Mouse (Mus musculus): ENCODE results near the gene Fat4.

Gene Fat4

DNA sequence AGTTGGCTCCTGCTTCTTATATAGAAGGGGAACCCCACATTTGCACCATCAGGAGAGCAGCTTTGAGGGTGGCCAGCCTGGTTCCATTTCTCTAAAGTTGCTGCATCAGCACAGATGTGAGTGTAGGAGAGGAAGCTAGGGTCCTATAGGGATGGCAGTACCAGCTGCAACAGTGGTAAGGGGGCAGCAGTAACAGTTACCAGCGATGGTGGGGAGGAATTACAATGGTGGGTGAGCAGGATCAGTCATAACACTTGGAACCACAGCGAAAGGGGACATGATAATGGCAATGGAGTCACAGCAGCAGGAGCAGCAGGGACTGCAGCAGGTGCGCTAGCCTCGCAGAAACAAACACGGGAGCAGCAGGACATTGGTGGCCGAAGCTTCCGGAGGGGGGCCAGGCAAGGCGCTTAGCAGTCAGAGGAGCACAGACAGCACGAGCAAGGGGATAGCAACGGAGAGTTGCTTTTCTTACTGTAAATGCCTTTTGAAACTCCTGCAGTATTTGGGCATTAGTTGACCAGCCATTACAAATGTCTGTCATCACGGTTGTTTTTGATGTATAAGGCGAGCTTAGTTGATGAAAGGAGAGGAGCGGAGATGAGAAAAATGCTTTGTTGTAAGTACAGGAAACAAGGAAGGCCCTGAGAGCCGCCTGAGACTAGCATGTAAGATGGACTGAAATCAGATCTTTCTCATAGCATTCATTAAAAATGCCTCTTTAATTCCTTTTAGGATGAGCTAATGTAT lies 21.1 kb downstream of the Fat4 start:
- no peak for DNase-seq

DNA sequence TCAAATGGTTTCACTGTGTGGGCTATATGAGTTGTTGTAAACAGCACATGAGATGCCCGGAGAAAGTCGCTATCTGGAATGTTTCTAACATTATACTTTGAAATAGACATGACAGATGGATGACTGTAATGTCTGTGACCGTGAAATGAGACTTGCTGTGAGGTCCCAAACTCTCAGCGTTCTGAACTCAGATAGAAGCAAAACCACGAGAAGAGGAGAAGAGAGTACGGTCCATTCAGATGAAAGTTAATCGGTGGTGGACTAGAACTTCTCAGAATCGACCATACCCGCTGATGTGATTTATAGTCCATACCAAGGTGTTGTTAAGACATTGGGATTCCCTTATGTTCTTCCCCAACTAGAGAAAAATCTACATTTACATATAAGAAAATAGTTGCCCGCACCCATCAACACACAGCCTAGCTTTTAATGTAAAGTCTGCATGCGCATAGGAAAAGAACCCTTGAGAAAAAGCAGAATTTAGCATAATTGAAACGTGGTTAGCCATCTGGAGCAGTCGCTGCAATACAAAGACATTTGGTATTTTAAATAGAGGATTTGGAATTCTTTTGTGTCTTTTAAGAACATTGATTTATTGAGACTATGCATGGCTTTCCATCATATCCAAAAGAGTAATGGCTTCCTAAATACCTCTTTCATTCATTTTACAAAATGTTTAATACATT lies 21.8 kb downstream of the Fat4 start:
- DNase-seq = no peak

DNA sequence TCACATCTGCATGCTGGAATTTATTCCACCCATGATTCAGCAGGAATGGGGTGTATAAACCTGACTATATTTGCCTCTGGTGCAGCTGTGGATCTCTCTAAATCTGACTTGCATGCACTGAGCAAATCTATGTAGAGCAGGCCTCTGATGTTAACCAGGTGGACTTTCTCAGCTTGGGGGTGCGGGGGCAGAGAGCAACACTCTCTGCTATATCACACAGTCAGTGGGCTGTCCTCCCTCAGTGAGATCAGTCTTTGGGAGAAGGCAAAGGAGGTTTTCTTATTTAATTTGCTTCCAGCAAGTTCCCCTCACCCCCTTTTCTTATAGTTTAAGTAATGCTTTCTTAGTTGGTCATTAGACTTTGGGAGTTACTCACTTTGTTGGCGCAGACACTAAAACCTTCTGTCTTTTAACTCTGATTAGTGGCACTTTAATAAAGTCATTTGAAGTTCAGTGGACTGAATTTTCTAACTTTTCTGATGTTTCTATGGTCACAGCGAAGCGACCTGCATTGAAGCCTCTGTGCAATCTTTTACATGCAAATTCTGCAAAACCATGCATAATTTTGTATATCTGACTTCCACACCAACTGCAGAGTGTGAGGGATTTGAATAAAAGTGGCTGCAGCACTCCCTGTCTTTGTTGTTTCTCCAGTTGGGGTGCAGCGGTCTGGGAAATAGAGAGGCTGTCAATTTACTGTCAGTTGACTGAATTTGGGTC lies 26.2 kb downstream of the Fat4 start:
- no peak for DNase-seq

DNA sequence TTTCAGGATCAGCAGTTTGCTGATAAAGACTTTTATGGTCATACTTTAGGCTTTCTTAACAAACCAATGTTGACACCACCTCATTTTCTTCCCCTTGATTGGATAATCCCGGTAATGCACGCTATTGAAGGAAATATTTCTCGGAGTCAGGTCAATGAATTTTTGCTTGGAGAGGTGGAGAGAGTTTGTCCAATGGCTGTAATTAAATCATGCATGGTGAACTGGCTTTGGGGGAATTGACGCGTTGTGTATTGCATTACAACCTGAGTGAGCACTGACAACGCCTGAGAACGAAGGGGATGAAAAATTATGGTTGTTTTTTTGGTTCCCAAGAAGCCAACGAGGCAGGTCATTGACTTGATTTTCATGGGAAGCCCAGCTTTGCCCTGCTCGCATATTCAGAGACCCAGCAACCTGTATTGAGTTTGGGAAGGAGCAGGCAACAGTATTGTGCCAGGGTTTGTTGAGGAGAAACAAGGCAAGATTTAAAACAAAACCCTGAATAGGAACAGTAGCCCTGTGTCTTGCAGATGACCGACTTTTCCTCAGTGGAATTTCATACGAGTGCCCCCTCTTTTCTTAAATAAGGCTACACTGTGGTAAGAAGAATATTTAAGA lies 26.9 kb downstream of the Fat4 start:
- no peak for DNase-seq

DNA sequence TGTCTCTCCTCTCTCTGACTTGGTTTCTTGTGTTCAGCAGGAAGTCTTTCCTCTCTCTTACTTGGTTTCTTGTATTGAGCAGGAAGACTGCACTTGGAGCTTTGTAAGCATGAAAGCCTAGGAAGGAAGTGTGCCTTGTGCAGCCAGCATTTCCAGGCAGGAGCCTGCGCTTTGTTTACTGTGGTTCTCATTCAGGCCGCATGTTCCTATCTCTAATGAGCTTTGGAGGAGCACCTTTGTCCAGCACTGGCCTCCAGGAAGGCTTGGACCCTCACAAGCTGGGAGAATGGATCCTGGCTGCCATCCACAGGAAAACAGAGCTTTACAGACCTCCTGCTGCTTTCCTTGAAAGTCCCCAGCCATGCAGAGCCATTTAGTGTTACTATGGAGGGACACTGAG lies 32.2 kb downstream of the Fat4 start:
- DNase-seq = no peak

DNA sequence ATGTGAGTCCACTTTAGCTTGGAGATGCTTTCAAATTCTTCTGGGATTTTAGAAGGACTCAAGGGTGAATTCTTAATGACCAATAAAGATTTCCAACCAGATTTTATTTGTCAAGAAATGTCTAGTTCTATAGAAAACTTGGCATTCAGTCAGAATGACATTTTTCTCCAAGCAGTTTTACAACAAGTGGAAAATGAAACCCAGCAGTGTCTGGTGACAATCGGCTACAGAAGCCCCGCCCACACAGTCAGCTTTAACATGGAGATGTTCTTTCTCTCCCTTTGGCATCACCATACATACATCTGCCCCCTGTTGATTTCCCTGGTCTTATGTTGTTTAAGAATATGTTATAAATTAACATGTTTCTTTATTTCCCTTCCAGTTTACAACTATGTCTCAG lies 34.3 kb downstream of the Fat4 start:
- no peak for DNase-seq

DNA sequence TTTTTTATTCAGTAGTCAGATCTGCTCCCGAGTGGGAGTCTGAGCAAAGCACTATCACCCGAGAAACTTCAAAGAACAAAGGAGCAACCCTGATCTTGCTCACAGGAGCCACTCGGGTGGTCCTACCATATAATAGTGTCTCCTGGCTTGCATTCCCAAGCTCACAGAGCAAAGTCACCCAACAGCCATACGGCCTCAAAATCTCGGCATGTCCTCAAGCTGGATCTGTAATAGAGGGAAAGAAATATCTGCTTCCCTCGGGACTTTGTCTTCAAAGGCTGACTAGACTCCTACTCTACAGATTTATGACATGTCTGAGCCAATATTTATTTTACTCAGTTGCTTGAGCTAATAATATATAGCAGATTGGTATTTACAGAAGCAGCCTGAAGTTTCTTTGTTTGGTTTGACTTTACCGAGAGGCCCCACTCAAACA lies 36.5 kb downstream of the Fat4 start:
- DNase-seq = no peak

DNA sequence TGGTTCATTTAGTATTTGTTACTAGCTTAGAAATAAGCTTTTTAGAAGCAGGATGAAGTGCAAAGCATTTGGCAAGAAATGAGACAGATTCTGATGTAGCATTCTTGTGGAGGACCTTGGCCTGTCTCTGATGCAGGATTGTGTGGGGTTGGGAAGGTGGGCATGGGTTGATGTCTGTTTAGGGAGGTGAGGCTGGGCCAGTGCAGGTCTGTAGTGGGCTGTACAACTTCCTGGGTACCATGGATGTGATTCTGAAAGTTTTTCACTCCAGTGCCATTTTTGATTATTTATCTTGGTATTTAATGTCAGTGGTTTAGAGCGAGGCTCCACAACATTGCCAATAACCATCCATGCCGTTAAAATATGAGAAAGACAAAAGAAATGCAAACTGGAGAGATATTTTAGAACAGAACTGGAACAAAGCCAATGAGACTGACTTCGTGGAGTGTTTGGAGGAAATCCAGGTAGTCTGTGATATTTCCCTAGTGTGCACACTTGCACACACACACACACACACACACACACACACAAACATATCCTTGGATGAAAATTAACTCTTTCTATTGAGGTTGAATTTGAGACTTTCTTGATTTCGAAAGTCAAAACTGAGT lies 41.4 kb downstream of the Fat4 start:
- no peak for DNase-seq

DNA sequence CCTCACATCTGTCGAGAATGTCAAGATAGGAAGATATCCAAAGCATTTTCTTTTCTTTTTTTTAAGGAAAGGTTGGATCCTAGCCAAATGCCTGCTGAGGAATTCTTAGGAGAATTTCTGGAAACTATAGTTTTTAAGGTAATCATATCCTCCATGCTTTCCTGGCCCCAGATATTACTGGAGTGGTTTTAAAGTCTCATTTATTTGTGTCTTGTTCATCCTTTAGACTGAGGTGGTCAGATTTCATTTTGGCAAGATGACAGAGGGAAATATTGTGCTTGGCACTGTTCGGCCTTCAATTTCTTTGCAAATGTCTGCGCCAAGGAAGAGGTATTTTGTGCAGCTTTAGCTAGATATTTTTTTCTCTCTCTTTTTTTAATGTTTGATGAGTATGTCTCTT lies 42.0 kb downstream of the Fat4 start:
- DNase-seq = no peak

DNA sequence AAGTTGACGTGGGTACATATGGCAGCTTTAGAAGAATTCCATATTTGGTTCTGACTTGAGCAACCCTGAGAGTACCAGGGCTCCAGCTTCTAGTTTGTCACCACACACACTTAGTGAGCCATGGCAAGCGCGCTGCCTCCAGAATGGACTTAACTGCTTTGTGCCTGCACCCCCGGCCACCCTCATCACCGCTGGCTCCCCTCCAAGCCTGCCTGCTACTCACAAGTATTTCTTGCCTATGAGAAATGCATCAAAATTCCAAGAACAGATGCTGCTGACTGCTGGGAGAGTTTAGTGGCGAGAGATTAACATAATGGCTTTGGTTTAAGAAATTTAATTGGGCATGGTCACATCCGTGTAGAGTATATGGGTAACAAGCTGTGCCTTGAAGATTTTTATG lies 48.0 kb downstream of the Fat4 start:
- DNase-seq = peak; percentile 35

DNA sequence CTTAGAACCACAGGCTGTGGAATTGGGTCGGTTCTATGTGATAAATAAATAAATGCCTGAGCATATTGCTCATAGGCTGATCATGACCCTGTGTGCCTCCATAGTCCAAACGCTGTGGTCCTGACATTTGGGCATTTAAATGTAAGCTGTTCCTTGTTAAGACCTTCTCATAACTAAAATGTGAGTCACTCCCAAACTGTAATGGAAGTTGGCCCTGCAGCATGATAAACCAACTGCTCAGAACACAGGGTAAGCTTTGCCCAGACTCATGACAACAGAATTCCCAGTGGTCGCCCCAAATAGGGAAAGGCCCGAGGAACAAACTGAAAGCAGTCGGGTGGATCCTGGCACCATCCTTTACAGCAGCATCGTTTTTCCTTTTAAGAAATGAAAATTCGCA lies 49.7 kb downstream of the Fat4 start:
- DNase-seq = peak; percentile 28

DNA sequence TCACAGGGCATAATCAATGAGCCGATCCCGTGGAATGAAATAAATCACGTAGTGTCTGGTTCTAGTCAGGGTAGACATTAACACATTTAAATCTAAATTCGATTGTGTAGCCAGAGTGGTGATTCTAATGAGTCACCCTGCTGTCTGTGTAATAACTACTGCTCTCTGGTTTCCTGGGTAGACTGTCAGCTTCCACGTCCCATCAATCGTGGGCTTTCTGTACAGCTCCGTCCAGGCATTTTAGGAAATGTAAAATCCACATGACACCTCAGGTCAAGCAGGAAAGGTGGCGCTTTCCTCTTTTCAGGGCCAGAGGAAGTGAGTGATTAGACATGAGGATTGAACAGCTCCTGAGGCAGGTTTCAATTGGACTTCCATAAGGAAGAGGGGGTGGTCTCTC lies 50.4 kb downstream of the Fat4 start:
- DNase-seq = peak; percentile 10

DNA sequence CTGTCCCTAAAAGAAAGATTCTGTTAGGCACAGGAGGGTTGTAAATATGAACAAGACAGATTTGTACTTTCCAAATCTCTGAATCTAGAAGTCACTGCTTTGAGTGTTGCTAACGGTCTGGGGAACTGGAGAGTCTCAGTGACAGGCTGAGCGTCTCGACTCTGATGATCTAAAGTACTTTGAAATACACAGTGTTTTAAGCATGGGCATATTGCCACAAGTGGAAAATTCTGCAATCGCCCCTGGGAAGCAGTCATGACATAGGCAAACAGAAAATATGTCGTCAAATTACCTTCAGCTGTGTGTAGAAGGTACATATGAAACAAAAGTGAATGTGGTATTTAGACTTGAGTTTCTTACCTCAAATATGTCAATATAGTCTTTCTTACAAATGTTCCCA lies 51.4 kb downstream of the Fat4 start:
- DNase-seq = peak; percentile 8

DNA sequence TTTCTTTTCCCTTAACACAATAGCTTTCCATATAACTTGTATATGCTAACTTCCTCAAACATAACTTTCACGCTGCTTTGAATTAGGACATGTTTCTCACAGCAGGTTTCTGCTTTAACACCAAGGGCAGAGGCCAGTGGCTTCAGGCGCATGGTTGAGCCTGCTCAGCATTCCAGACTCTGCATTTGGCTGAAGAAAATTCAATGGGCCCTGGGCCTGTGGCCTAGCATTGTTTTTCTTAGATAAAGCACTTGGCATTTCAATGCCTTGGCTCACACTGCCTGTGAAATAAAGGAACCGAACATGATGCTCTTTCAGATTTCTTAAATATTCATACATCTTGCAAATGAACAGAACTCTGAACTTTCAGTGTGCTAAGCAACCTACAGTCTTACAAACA lies 52.8 kb downstream of the Fat4 start:
- peak; percentile 13 for DNase-seq

DNA sequence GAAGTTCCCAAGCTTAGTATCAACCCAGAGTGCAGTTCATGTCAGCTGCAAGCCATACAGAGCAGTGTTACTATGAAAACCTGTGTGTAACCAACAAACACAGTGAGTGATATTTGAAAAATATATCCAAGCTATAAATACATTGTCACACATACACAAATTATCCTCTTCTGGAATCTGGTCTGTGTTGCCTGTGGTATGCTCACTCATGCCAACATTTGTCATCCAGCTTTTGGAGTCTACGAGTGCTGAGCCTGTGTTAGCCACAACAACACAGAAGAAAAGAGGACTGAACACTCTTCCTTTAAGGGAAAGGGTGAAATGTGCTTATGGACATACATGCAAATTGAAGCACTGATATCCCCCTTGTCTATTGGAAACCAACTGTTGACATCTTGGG lies 53.6 kb downstream of the Fat4 start:
- no peak for DNase-seq

DNA sequence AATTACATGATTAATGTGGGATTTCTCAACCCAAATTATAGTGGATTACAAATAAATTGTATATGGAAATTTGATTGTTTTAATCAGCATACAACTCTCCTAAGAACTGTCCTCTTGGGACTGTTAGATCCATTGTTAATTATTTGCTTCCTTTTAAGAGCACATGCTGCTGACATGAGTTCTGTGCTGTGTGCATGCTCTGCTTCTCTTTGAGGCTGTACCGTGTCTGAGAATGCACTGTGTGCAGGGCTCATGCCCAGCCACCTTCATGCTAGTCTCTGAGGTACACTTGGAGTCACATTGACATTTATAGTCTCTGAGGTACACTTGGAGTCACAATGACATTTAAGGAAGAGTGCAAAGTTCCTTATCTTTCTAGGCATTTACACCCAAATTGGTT lies 58.4 kb downstream of the Fat4 start:
- no peak for DNase-seq

DNA sequence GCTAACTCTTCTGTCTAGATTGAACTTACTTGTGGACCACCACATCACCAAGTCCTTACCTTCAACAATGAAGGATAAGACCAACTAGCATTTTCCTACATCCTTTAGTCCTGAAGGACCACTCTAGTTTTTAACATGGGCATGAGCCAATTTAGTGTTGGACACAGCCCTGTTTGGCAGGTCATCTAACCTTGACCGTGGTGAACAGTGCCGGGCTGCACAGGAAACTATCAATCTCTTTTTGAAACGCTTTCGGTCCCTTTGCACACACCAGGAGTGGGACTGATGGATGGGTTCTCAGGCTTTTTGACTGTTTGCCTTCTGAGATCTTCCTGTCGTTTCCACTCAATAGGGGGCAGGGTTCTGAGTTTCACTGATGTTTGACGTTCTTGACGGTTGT lies 61.0 kb downstream of the Fat4 start:
- DNase-seq = no peak

DNA sequence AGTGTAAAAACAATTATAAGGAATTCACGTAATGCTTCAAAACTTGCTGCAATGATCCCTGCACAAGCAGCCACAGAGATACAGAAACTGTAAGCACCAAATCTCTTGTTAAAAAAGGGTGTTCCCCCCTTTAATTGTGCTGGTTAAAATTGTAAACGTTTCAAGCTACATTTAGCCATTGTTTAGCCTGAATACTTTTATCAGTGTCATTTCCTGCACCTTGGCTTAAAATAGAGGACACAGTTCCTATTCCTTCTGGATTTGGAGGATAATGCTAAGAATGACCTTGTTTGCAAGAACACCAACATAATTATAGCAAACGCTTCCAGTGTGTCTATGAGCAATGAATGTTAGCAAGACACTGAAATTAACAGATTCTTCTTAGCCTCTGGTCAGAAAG lies 65.9 kb downstream of the Fat4 start:
- DNase-seq = no peak

DNA sequence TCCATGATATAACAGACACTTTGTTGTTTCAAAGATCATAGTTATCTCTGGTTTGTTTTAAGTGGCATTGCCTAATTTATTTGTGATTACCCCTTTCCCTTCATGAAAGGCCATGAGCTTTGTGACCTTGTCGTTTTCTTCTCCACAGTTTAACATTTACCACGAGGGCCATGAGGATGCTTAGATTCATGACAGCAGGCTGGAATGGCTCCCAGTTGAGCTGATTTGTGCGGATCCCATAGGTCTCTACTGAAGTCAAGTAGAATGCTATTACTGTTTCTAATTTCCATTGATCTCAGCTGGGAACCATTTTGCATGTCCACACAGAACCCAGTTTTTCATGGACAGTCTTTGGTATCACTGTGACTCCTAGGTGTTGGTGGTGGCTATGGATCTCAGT lies 67.5 kb downstream of the Fat4 start:
- DNase-seq = no peak

DNA sequence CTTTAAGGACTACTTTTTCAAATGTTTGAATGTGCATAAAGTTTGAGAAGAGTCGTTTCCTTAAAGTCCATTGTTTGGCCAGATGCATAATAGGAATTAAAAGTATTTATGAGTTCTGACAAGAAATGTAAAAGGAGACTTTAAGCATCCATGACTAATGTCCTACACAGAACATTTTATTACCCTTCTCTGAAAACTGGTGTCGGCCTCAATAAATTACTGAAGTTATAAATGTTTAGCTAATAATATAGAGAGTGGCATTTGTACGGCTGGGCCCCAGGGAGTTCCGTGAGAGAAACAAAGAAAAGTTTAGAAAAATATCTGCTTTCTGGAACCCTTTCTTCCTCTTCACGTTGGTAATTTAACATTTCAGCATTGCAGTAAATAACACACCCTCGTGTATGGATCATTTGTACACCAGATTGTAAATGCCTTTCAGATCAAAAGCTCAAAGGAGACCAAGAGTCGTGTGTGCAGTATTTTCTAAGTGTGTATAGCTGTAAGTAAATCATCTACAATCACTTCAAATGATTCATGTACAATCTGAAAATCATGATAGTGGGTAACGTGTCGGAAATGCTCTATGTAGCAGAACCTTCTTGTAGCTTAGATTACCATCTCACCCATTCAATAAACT lies 69.4 kb downstream of the Fat4 start:
- DNase-seq = no peak

DNA sequence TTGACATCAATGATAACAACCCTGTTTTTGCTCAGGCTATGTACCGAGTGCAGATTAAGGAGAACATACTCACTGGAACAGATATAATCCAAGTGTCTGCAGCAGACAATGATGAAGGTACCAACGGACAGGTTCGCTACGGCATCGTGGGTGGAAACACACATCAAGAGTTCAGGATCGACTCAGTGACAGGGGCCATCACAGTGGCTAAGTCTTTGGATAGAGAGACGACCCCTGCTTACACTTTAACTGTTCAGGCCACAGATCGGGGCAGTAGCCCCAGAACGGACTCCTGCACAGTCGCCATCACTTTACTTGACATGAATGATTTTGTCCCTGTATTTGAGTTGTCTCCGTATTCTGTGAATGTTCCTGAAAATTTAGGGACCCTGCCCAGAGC lies 70.4 kb downstream of the Fat4 start:
- no peak for DNase-seq

DNA sequence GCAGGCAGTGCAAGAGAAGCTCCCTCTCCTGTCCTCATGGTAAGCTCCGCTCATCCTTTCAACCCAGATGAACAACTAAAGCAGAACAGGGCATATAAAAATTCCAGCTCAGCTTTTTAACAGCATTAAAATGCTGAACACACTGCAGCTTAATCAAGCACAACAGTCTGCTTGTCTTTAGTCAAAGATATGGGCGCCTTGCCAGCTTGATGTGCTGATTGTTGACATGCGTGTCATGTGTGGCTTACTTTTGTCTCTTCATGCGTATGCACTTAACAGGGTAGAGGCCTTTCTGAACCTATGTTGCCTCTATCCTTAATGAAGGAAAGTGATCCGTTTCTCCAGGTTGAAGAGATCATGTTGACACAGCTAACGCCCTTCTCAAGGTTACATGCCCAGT lies 75.6 kb downstream of the Fat4 start:
- peak; percentile 8 for DNase-seq

DNA sequence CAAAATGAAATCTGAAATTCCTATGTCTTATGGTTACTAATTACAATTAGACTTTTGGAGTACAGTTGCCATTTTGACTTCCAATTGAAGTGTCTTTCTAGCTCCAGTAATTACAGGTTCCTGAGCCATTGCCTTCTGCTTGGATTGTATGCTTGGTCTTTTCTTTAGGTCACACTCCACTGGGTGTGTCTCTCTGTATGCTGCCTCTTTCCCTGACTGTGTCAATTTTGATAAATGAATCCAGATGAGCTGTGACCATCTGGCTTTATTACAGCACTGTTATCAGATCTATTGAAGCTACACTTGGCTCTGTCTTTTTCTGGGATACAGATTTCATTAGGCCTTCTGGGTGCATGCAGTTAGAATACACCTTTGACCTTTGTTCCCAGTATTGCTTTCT lies 80.7 kb downstream of the Fat4 start:
- DNase-seq = no peak
